Mouse (Mus musculus): ENCODE measurements around the gene Lipo1.
A peak's percentile ranks its signal among the peaks of the same experiment; 100 is the strongest.
"Not testable (repeated sequence)": the region's sequence is repeated elsewhere in the genome, so short reads cannot be mapped to it uniquely, and the experiment has no call there.

Gene Lipo1

GRCm38 (mm10) chr19:33787359-33787758 is at the start of gene Lipo1:
Gene Lipo1 (minus strand): TSS chr19:33787459.
- ATAC-seq (ENCODE audit: low TSS enrichment) = not testable (repeated sequence)

GRCm38 (mm10) chr19:33786576-33787277 is 532 bp downstream of the Lipo1 start:
- peak; percentile 99 for ATAC-seq (ENCODE audit: low TSS enrichment)

- ATAC-seq (ENCODE audit: low TSS enrichment) = peak; percentile 92
These were observed 25.8 kb downstream of the Lipo1 start, which contains the start of gene Lipo3 for GRCm38 (mm10) chr19:33761287-33762086. Gene Lipo3 (minus strand): TSS chr19:33761951.

GRCm38 (mm10) chr19:33751259-33751658 is 36.0 kb downstream of the Lipo1 start, which contains the start of gene Lipo2:
Gene Lipo2 (minus strand): TSS chr19:33751359.
- not testable (repeated sequence) for ATAC-seq (ENCODE audit: low TSS enrichment)
